Mouse (Mus musculus) left cerebral cortex, postnatal 25 days (tissue): ENCODE data around the gene Ccdc62. TPM values are rescaled to one million over a fixed set of nuclear protein-coding genes. Genes with fewer than 3 reads are reported as not detected.
A peak's percentile ranks its signal among the peaks of the same experiment; 100 is the strongest.

ENCODE experiments used
- DNase-seq, 2 experiments: peaks; one replicate each; pipeline ENCODE4 v3.0.0; 2022; ENCODE audit warnings: low spot score in 2 of 2, mixed read lengths in 1 of 2
- intact Hi-C: fragments of 180-260 bp; cut with DNase I; formaldehyde crosslinking; loops from one replicate; pipeline ENCODE4 v1.15.1; 2025
- total RNA-seq, 2 experiments: library from RNA; stranded (reverse); gene quantifications; 2 replicates each; pipeline ENCODE4 v1.2.3; 2021

The Ccdc62 gene
- total RNA-seq, 2 experiments from 2014 or later, result 3.1 to 3.7 TPM

DNA sequence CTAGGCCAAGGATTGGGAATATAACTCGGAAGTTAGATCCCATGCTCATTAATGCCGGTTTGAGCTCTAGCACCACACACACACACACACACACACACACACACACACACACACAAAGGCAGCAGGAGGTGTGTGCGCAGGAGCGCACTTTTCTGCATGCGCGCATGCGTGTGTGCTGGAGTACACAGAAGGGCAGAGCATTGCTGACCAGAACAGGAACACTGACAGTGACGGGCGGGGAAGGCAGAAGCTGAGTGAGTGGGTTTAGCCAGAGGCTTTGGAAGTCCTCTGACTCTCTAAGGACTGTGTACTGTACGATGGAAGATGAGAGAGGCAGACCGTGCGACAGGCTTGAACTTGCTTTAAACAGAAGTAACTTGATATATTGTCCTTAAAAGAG, 3.1 kb downstream of the Ccdc62 start:
- intact Hi-C loops, result no loop called here
- DNase-seq, result no peak

DNA sequence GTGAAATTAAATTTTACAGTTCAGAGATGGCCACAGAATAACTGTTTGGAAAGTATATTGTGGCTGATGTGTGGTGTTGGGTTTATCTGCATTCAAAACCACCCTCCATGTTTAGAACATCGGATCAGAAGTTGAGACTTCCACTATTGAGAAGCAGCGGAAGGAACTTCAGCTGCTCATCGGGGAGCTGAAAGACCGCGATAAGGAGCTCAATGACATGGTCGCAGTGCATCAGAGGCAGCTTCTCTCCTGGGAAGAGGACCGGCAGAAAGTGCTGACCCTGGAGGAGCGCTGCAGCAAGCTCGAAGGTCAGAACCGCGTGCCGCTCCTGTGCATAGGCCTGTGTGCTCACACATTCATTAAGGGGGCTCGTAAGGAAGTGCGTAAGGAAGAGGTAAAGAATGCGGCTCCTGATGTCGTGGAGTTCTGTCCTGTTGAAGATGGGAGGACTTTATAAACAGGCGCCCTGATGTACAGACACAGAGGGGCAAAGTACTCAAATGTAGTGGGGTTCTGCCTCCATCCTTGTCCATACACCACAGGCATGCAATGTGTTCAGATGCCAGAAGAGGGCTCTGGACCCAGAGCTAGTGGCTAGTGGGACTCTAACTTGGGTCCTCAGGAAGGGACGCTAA, 3.6 kb downstream of the Ccdc62 start:
- DNase-seq, result no peak
- intact Hi-C loops, result no loop called here

DNA sequence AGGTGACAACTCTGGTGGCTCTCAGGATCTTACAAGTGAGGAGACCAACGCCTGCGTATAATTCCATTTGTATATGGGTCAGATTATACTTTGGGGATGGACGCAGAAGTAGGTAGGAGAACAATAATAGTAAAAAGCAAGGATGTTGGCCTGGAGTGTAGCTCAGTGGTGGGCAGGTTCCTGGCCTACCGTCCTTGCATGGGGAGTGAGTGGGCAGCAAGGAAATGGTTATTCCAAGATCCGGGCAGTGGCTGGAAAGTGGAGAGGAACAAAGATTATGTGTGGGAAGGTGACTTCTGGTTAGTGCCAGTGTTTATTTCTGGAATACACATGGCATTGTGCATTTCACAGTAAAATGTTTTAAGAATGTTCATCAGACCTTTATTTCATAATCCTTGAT, 5.5 kb downstream of the Ccdc62 start:
- intact Hi-C loops, result no loop called here
- DNase-seq, result peak in 1 of 2 experiments; percentile 58

DNA sequence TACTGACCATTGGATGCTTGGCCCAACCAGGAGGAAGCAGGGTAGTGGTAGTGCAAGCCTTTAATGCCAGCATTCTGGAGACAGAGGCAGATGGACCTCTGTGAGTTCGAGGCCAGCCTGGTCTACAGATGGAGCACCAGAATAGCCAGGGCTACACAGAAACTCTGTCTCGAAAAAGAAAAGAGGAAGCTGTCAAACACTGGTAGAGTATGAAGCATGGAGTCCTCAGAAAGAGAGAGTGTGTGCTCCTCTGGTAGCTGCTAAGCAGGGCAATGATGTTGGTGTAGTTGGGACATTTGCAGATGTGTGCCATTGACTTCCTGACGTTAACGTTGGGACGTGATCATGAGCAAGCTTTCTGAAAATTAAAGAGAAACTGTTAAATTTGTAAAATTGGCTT, 8.0 kb downstream of the Ccdc62 start:
- no peak for DNase-seq
- intact Hi-C loops, result no loop called here

DNA sequence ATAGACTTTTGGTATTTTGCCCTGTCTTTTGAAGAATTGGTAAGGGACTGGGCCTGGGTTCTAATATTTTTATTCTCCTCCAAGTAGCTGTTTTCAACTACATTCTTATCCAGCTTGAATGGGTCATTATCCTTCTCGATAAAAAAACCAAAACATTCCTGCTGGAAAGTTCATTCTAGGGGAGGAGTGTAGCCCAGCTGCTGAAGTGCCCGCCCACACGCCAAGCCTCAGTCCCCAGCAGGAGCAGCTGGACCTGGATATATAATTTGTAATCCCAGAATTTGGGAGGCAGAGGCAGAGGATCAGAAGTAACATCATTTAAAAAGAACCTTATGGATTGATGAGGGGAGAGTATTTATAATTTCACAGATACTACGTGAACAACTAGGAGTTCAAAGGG, 16.1 kb downstream of the Ccdc62 start:
- intact Hi-C loops, result loop anchor here (2.0 kb wide), 1 partner anchor 138 kb away; no protein-coding TSS in a partner anchor
- DNase-seq, result no peak

DNA sequence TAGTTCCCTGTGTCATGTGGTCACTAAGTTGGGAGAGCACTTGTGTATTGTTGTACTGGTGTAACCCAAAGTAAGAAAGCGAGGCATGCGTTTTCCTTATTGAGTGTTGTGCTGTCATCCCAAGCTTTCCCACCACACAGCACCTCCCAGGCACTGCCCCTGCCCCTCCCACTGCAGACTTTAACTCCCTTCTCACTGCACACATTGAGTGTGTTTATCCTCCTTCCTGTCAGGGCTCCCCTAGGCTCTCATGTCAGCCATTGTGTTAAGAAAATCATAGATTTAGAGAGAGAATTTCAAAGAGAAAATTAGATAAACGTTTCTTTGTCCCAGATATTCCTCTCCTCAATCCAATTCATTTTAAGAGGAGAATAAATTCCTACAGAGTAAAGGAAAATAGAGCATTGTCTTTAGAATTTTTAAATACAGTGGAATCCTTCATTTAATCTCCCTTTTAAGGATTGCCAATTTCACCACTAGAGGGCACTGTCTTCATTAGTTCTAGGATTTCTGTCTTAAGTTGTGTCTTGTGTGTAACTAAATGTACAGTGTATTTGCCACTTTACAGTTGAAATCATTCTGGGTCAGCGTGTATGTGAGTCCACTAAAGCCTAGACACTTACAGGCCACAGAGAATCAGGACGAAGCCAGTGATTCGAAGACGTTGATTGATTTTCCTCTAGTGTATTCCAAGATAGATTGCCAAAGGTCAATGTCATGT, 16.7 kb downstream of the Ccdc62 start:
- intact Hi-C loops, result loop anchor here (1.0 to 2.0 kb wide), 2 partner anchors 46 to 138 kb away; no protein-coding TSS in a partner anchor

DNA sequence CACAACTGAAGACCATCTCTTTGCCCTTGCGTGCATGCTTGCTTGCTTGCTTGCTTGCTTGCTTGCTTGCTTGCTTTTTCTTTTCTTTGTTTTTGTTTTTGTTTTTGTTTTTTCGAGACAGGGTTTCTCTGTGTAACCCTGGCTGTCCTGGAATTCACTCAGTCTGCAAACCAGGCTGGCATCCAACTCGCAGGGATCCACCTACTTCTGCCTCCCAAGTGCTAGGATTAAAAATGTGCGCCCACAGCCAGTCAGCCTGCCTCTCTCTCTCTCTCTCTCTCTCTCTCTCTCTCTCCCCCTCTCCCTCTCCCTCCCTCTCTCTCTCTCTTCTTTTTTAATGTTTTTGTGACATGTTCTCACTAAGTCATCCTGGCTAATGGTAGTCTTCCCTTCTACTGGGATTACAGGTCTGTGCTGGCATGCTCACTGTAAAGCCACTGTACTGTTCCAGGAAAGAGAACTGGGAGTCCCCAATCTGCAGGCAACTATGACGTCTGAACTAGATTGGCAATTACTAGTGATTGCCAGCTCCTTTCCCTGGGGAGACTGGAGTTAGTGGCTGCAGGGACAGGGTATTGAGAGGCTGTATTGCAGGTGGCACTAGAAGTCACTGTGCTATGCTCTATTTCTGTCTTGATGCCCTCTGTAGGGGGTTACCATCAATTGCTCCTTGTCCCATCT, 22.0 kb downstream of the Ccdc62 start:
- intact Hi-C loops, result no loop called here
- DNase-seq, result peak in 1 of 2 experiments; percentile 83

More for the DNA sequence above, 16.7 kb downstream of the Ccdc62 start:
- peak in 1 of 2 experiments; percentile 61 for DNase-seq

DNA sequence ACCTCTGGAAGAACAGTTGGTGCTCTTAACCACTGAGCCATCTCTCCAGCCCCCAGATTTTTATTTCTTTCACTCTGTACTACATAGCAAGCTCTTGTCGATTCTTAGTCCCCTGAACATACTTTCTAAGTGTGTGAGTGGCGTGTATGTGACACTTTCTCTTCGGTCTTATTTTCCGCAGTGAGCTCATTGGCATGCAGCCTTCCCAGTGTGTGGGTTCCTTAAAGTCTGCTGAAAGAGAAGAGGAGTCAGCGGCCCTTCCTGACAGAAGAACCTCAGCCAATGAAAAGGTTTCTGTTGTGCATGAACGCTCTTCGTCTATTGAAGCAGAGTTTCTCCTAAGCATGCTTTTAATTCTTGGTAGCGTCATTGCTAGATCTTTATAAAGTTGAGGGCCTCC, 26.7 kb downstream of the Ccdc62 start:
- DNase-seq, result peak in 1 of 2 experiments; percentile 60
- intact Hi-C loops, result no loop called here

DNA sequence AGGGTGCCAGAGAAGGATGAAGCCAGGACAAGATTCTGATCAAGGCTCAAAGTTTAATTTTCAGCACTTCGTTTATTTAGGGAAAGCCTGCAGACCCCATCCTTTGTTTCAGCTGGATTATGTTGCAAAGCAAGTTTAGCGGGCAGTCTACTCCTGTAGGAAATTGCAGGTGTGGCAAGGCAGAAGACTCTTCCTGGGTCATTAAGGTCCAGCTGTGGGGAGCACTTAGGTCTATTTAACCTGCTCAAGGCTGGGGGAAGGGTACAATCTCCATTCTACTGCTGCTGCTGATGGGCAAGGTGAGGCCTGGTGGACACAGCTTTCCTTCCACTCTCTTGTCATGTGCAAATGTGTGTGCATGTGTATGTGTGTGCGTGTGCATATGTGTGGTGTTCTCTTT, 28.5 kb downstream of the Ccdc62 start:
- DNase-seq, result no peak
- intact Hi-C loops, result no loop called here

DNA sequence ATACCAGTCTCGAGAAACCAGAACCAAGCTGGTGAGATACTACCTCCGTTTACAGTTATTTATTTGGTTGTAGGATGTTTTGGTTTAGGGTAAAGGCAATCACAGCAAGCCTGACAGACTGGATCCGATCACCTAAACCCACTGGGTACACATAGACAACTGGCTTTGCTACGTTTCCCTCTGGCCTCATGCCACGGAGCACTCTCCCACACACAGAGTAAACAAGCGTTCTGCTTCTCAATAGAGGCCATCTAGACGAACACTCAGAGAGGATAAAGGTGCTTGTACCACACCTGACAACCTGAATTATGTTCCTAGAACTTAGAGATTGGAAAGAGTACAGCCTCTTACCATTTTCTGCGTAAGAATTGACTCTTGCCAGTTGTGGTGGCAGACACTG, 29.6 kb downstream of the Ccdc62 start:
- intact Hi-C loops, result no loop called here

DNA sequence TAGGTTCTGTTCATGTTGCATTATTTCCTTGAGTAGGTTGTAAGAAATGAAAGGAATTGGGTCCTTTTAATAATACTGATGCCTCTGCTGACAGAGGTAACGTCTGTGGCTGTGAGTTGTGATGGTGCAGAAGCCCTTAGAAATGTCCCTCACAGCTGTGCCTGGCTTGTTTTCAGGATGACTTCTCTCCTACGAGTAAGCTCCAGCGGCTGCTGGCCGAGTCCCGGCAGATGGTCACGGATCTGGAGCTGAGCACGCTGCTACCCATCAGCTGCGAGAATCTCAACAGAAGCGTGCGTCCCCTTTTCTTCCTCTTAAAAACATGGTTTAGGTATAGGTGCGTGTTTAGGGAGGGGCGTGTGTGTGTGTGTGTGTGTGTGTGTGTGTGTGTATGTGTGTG, 30.6 kb downstream of the Ccdc62 start:
- no peak for DNase-seq

More for the DNA sequence above, 29.6 kb downstream of the Ccdc62 start:
- DNase-seq, result no peak

DNA sequence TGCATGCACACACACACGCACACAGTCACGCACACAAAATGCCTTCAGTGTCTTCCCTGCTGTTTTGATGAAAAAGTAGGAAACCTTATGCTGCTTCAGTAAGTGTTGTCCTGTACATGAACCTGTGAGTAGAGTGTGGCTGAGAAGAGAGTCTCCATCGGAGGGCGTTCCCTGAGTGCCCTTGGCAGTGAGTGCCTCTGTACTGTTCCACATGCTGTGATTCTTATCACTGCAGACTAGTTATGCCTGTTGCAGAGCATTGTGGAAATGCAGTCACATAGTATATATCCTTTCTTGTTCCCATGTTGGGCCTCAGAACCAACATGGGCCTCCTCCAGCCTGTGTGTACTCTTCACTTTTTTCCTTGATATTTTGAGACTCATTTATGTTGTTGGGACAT, 33.7 kb downstream of the Ccdc62 start:
- intact Hi-C loops, result no loop called here
- DNase-seq, result no peak

More for the DNA sequence above, 30.6 kb downstream of the Ccdc62 start:
- intact Hi-C loops, result no loop called here

DNA sequence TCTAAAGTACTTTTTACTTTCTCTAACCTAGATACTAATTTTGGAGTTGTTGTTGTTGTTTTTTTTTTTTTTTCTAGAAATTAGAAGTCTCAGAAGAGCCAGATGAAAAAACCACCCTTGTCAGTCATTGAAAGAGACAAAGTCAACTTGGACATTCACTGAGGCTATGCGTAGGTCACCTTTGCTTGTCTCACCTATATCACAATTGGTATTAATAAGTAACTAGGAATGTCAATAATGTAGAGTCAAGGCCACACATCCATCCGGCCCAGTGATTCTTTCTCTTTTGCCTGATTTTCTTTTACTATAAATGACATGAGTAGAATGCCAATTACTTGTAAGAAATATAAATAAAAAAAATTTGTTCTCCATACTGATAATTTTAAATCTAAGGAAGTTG, 36.3 kb downstream of the Ccdc62 start:
- no peak for DNase-seq
- intact Hi-C loops, result no loop called here

DNA sequence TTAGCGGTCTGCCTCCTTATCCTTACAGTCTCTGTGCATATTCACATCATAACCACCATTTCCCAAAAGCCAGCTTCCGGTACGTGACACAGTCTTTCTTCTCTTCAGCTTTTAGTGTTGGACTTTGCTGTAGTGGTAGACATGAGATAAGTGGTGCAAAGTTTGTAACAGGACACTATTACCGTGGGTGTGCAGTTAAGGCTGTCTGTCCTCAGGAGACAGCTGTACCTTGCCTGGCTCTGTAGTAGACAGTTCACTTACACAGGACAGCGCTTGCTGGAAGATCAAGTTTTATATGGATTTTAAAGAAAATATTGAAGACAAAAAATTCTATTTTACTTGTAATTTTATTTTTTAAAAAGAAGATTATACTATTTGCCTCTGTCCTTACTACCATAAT, 38.0 kb downstream of the Ccdc62 start:
- intact Hi-C loops, result no loop called here
- DNase-seq, result no peak

DNA sequence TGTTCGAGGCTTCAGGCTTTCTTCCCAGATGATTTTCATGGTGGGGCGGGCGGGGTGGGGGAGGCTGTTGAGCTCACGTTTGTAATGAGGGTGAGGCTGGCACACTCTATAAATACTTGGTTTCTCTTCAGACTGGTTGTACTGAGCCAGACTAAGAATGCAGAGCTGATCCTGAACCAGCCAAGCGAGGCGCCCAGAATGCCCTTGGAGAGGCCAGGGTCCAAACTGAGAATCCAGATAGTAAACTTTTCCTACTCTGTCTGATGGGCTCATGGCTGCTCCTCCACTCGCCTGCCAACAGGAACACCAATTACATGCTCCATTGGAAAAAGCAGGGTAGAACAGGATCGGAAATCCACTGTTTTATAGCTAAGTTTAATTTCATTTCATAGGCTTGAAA, 38.7 kb downstream of the Ccdc62 start:
- intact Hi-C loops, result no loop called here
- DNase-seq, result no peak

DNA sequence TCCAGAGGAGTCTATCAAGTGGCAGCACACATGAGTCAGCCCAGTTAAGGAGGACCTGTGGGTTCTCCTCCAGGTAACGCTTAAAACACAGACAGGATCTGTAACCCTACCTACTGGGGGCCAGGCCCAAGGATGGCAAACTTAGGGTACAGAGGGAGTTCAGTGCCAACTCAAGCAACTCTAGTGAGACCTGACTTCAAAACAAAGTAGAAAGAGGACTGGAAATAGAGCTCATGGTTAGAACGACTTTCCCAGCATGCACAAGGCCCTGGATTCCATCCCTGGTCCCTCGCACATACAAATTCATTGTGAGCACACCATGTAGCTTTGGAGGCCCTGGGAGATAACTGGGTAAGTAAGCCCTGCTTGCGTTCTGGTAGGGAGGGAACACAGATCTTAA, 40.1 kb downstream of the Ccdc62 start:
- intact Hi-C loops, result no loop called here
- no peak for DNase-seq

DNA sequence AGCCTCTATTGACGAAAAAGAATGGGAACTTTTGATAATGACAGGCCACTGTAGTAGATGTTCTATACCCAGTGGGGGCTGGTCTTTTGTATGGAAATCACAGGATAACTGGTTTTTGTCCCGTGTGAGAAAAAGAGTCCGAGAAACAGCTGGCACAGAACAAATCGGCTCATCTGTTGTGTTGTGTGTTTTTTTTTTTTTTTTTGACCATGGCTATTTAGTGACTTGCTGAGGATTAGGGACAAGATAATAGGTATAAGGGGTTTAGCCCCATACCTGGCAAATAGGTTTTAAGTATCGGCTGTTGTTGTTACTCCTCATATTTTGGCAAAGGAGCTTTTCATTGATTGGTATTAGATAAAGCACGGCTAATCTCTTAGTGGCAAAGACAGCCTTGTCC, 42.0 kb downstream of the Ccdc62 start:
- intact Hi-C loops, result loop anchor here (2.0 kb wide), 1 partner anchor 20 kb away; no protein-coding TSS in a partner anchor
- no peak for DNase-seq

DNA sequence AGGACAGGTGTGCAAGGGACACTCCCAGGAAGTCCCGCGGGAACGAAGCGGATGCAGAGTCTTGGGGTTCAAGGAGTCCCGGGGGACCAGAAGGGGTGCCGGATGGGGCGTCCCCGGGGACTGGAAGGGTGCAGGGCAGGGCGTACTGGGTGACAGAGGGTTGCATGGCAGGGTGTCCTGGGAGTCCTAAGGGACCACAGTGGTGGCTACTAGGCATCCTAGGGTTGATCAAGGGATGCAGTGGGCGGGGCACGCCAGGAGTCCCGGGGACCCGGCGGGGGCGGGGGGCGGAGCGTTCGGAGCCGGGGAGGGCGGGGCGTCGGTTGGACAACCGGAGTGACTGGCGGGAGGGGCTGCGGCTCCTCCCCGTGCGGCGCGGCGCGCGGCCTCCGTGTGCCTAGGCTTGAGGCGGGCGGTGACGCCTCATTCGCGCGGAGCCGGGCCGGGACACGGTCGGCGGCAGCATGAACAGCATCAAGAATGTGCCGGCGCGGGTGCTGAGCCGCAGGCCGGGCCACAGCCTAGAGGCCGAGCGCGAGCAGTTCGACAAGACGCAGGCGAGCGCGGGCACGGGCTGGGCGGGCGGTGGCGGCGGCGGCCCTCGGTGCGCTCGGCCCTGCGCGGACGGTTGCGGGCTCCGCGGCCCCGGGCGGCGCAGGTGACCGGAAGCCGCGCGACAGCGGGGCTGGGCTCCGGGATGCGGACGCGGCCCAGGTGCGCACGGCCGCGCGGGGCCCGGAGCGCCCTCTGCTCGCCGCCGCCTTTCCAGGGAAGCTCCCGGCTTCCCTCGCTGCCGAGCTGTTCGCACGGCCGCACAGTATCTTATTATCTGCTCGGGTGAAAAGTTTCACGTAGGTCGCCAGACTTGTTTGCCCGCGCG, 43.1 kb downstream of the Ccdc62 start, which contains the start of gene Hip1r:
Hip1r (plus strand) TSS at position 330 of the 880 bp plus-strand sequence.
- peak; percentile 70 to 76 for DNase-seq
- intact Hi-C loops, result loop anchor here (2.0 kb wide), 1 partner anchor 19 kb away; no protein-coding TSS in a partner anchor

DNA sequence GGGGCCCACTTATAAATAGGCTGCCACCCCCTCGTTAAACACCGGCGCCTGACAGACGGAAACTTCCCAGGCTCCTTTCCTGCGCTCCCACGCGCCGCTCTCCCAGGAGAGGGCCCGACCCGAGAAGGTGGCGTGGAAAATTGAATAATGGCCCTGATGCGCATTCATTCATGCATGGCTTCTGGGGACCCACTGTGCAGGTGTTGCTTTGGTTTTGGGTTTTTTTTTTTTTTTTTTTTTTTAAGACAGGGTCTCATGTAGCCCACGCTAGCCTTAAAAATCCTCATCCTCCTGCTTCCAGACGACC, 43.7 kb downstream of the Ccdc62 start:
- no peak for DNase-seq
- intact Hi-C loops, result no loop called here

DNA sequence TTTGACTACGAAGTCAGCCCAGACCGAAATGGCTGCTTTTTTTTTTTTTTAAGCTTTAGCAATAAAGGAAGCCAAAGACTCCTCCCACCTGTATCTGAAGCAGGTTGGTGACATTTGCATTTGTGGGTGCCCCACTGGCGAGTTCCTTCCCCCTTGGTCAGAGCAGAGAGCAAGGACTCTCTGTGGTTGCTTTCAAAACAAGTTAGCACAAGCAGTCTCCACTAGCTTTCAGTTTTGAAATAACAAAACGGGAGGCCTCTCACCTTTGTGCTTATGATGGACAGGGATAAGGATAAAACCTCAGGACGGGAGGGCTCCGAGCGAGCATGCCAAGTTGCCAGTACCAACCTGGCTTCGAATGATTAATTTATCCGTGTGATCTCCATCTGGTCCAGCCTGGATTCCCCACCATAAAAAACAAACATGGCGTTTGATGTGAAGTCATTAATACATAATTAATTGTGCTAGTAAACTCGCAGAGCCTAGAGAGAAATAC, 44.2 kb downstream of the Ccdc62 start:
- DNase-seq, result no peak
- intact Hi-C loops, result no loop called here
